Mouse (Mus musculus) cortical plate, adult 2 months (tissue): Measurements from ENCODE around the gene Cdan1.

Experiments
- CTCF ChIP-seq: fragments of 200-500 bp; IDR thresholded peaks from 2 replicates; pipeline ENCODE4 v1.5.1; 2011; ENCODE audit warnings: mild to moderate bottlenecking, control low read depth, low read length; ENCODE audit not compliant: insufficient read depth; ENCODE audit errors: extremely low read depth
- POLR2A ChIP-seq: fragments of 200-500 bp; IDR thresholded peaks from 2 replicates; pipeline ENCODE4 v1.6.1; 2011; ENCODE audit warnings: mild to moderate bottlenecking, low read length, control low read depth; ENCODE audit not compliant: insufficient read depth; ENCODE audit errors: extremely low read depth

DNA sequence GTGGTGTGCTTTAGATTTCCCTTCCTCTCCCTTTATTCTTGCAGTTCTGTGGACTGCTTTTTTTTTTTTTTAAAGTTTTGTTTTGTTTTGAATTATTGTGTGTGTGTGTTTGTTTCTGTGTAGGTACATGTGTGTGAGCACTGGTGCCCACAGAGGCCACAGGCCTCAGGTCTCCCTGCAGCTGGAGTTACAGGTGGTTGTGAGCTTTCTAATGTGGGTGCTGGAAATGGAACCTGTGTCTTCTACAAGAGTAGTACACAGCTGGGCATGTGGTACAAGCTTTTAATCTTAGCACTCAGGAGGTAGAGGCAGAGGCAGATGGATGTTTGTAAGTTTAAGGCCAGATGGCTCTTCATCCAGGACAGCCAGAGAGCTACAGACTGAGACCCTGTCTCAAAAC is 142.9 kb downstream of the Cdan1 start:
- no peak for TF ChIP-seq CTCF
- no peak for TF ChIP-seq POLR2A
